In the genomic region with DNA sequence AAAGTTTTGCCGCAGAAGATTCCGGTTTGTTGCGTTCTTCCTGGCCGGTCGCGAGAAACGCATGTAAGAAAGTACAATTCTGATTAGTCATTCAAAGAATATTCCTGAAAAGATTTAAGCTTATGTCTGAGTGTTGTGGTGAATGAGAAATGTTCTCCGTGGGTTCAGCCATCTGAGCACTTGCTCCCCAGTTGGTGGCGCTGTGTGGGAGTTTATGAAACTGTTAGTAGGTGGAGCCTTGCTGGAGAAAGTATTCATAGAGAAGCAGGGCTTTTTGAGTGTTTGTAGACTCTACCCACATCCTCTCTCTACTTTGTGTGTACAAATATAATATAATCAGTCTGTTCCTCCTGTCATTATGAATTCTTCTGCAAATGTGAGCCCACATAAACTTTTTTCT, we compare ENCODE assay signal across 12 mouse cellular contexts.
A peak's percentile ranks its signal among the peaks of the same experiment; 100 is the strongest.
DNase-seq lines count a peak whose midpoint lies in the region; ATAC-seq and TF ChIP-seq lines count a peak whose summit lies in the region.
"Had no signal": no experiment of that assay in that cellular context is flagged by ENCODE, and none has a peak within 500 bp of the region (broad histone marks: within the 10 kb centered on the region; RNA-seq: fewer than 3 reads in every experiment).

No protein-coding gene starts in this region.

- H3K4me2 ChIP-seq in kidney, embryonic 16.5 days (replicated peaks; ENCODE audit: low read depth, low read length), result no peak overlapping the region
- H3K4me2 ChIP-seq: forebrain, embryonic 15.5 days; liver, embryonic 11.5 days; neural tube, embryonic 13.5 days had no signal

- H3K4me3 ChIP-seq in kidney, embryonic 16.5 days (ENCODE audit: low read length), result no peak overlapping the region
- no peak overlapping the region for H3K4me3 ChIP-seq in ES-E14 (ENCODE audit: insufficient read depth in 1 of 2, low read depth in 1 of 2, low read length in 2 of 2, poor library complexity in 1 of 2, severe bottlenecking in 1 of 2)
- H3K4me3 ChIP-seq: embryonic facial prominence, embryonic 10.5 days; forebrain, embryonic 15.5 days; neural tube, embryonic 13.5 days had no signal

- no peak overlapping the region for H3K9ac ChIP-seq in kidney, embryonic 16.5 days (replicated peaks; ENCODE audit: low read length)
- H3K9ac ChIP-seq in ES-E14 (ENCODE audit: insufficient read depth, low read depth, low read length, poor library complexity, severe bottlenecking), result no peak overlapping the region
- H3K9ac ChIP-seq: forebrain, embryonic 15.5 days; neural tube, embryonic 13.5 days had no signal

- no peak for ATAC-seq in kidney, embryonic 16.5 days (ENCODE audit: low FRiP score, low TSS enrichment)
- no peak for ATAC-seq in erythroblast, adult 5-6 weeks (replicated peaks; ENCODE audit: low FRiP score, poor library complexity, severe bottlenecking)
- ATAC-seq: forebrain, embryonic 15.5 days had no signal

- in situ Hi-C loops in ES-E14 (cut with MboI; ENCODE audit: low sequenced_read_pairs in 2 of 2, unreplicated experiment in 2 of 2), result no loop called here

- H3K27ac ChIP-seq in kidney, embryonic 16.5 days (ENCODE audit: low read length), result no peak overlapping the region
- H3K27ac ChIP-seq in ES-E14 (ENCODE audit: insufficient read depth, low read depth, low read length, poor library complexity, severe bottlenecking), result no peak overlapping the region
- H3K27ac ChIP-seq: embryonic facial prominence, embryonic 10.5 days; forebrain, embryonic 15.5 days; neural tube, embryonic 13.5 days had no signal

- WGBS in kidney, embryonic 16.5 days, result 92% methylated on average over 9 of the region's 9 CpGs

- no peaks in the 10 kb centered on the region for H3K9me3 ChIP-seq in kidney, embryonic 16.5 days (ENCODE audit: low read length)
- H3K9me3 ChIP-seq in ES-E14 (ENCODE audit: control insufficient read depth, insufficient read depth, low read depth, low read length), result no peaks in the 10 kb centered on the region
- H3K9me3 ChIP-seq: forebrain, embryonic 15.5 days; neural tube, embryonic 13.5 days had no signal

- no peaks in the 10 kb centered on the region for H3K36me3 ChIP-seq in kidney, embryonic 16.5 days (ENCODE audit: insufficient read depth, low read length)
- H3K36me3 ChIP-seq in ES-E14 (ENCODE audit: control insufficient read depth, insufficient read depth, low read length, poor library complexity, severe bottlenecking), result no peaks in the 10 kb centered on the region
- H3K36me3 ChIP-seq: embryonic facial prominence, embryonic 10.5 days; forebrain, embryonic 15.5 days; neural tube, embryonic 13.5 days had no signal

- 0 out of 2 replicates have a peak, but pooled peaks cover 5% of the 10 kb centered on the region for H3K27me3 ChIP-seq in kidney, embryonic 16.5 days (ENCODE audit: insufficient read depth, low read length)
- H3K27me3 ChIP-seq: forebrain, embryonic 15.5 days; neural tube, embryonic 13.5 days had no signal

- DNase-seq in adrenal gland, postnatal 10 days, result peak; percentile 48
- no peak for DNase-seq in adrenal gland, postnatal 4 days (ENCODE audit: low spot score in 2 of 2)
- DNase-seq in kidney, adult 9 months, result peak; percentile 21
- DNase-seq in ES-E14 (ENCODE audit: low read depth, low spot score), result peak; percentile 16
- peak; percentile 9 for DNase-seq in layer of hippocampus, adult 9-11 months
- no peak for DNase-seq in ovary, postnatal 14 days (ENCODE audit: low spot score)

- H3K4me1 ChIP-seq in kidney, embryonic 16.5 days (ENCODE audit: insufficient read depth, low read length), result no peaks in the 10 kb centered on the region
- no peaks in the 10 kb centered on the region for H3K4me1 ChIP-seq in ES-E14 (ENCODE audit: control insufficient read depth in 2 of 2, insufficient read depth in 2 of 2, low read length in 2 of 2, poor library complexity in 1 of 2)
- H3K4me1 ChIP-seq: embryonic facial prominence, embryonic 10.5 days; forebrain, embryonic 15.5 days; neural tube, embryonic 13.5 days had no signal

TF ChIP-seq in ES-E14, 5 proteins besides CTCF, POLR2A, EP300 and RAD21:
- no peak for TF ChIP-seq MAFK (IDR thresholded peaks at IDR 0.05; ENCODE audit: insufficient read depth, low read depth, low read length)
- no peak for TF ChIP-seq ZNF384 (IDR thresholded peaks at IDR 0.05; ENCODE audit: low read depth, low read length)
- no peak for TF ChIP-seq ZC3H11A (IDR thresholded peaks at IDR 0.05; ENCODE audit: borderline replicate concordance, low read depth, low read length)
- TF ChIP-seq HCFC1 (IDR thresholded peaks at IDR 0.05; ENCODE audit: borderline replicate concordance, insufficient read depth, low read length), result no peak
- no peak for TF ChIP-seq CHD2 (IDR thresholded peaks at IDR 0.05; ENCODE audit: low read depth, low read length)

Comparison
In these comparisons a context has a peak if more than half of its experiments do, and no peak if none do; other contexts are left out.
1. DNase-seq: peak in adrenal gland, postnatal 10 days (single experiment), kidney, adult 9 months (single experiment), ES-E14 (single experiment) and layer of hippocampus, adult 9-11 months (single experiment); none in adrenal gland, postnatal 4 days (0 of 2) and ovary, postnatal 14 days (single experiment).